Mouse (Mus musculus): ENCODE results near the gene Yjefn3. TPM values are rescaled to one million over a fixed set of nuclear protein-coding genes. Genes with fewer than 3 reads are reported as not detected.
"Not testable (repeated sequence)": the region's sequence is repeated elsewhere in the genome, so short reads cannot be mapped to it uniquely, and the experiment has no call there.

The Yjefn3 gene
- polyA plus RNA-seq (2012; rRNA removed) = 1.5 and 1.9 TPM in 2 replicates

GRCm38 (mm10) chr8:69902163-69903062 is at the start of gene Yjefn3, which contains the start of the genes Tssk6 and Ndufa13:
Yjefn3 (minus strand) TSS chr8:69902712.
Tssk6 (plus strand) TSS chr8:69902184.
Ndufa13 (minus strand) TSS chr8:69902558.
- Histone ChIP-seq H3K27ac (ENCODE audit: insufficient read depth, low read length) (peak within 1 kb of the TSS; percentile 90), H3K27me3 (ENCODE audit: control insufficient read depth, insufficient read depth, low read length) (no peaks in the 10 kb centered on the region), H3K36me3 (ENCODE audit: control insufficient read depth, insufficient read depth, low read length) (no peaks in the 10 kb centered on the region), H3K4me3 (ENCODE audit: extremely low read depth, insufficient read depth, insufficient read length) (peak within 1 kb of the TSS; percentile 79), H3K4me1 (ENCODE audit: control insufficient read depth, insufficient read depth, insufficient read length) (peaks cover 11% of the 10 kb centered on the region)
- peak in 1 of 2 experiments; percentile 24 for DNase-seq (ENCODE audit: low read depth in 1 of 2, low spot score in 2 of 2)
- WGBS = 4% methylated on average over 89 of the region's 89 CpGs
- TF ChIP-seq CTCF (IDR thresholded peaks at IDR 0.05; ENCODE audit: extremely low read depth, insufficient read depth, insufficient read length, insufficient replicate concordance) = no peak
- TF ChIP-seq POLR2A (IDR thresholded peaks at IDR 0.05; ENCODE audit: low read depth, low read length) = no peak

- Histone ChIP-seq H3K4me1 (ENCODE audit: control insufficient read depth, insufficient read depth, insufficient read length) (no peaks in the 10 kb centered on the region), H3K27me3 (ENCODE audit: control insufficient read depth, insufficient read depth, low read length) (no peaks in the 10 kb centered on the region), H3K36me3 (ENCODE audit: control insufficient read depth, insufficient read depth, low read length) (peaks cover 3% of the 10 kb centered on the region; the same call in 1 of the 2 replicates), H3K27ac (ENCODE audit: insufficient read depth, low read length) (no peak overlapping the region), H3K4me3 (ENCODE audit: extremely low read depth, insufficient read depth, insufficient read length) (no peak overlapping the region)
- WGBS = 98% methylated on average over 2 of the region's 2 CpGs
- no peak for DNase-seq (ENCODE audit: low read depth in 1 of 2, low spot score in 2 of 2)
- no peak for TF ChIP-seq POLR2A (IDR thresholded peaks at IDR 0.05; ENCODE audit: low read depth, low read length)
- no peak for TF ChIP-seq CTCF (IDR thresholded peaks at IDR 0.05; ENCODE audit: extremely low read depth, insufficient read depth, insufficient read length, insufficient replicate concordance)
Observed at GRCm38 (mm10) chr8:69950300-69950699, 47.8 kb upstream of the Yjefn3 start.

DNA sequence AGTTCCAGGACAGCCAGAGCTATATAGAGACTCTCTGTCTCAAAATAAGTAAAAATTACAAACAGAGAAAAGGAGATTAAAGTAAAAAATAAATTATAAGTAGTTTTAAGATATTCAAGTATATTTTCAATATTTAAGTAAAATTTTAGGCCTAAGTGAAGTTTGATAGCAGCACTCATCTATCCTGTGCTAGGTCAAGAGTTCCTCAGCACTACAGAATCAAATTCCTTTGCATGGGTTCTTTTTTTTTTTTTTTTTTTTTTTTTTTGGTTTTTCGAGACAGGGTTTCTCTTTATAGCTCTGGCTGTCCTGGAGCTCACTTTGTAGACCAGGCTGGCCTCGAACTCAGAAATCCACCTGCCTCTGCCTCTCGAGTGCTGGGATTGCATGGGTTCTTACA is 40.0 kb upstream of the Yjefn3 start:
- H3K27me3 ChIP-seq (ENCODE audit: control insufficient read depth, insufficient read depth, low read length); H3K4me3 ChIP-seq (ENCODE audit: extremely low read depth, insufficient read depth, insufficient read length); H3K27ac ChIP-seq (ENCODE audit: insufficient read depth, low read length); H3K36me3 ChIP-seq (ENCODE audit: control insufficient read depth, insufficient read depth, low read length); DNase-seq (ENCODE audit: low read depth in 1 of 2, low spot score in 2 of 2): not testable (repeated sequence)
- H3K4me1 ChIP-seq (ENCODE audit: control insufficient read depth, insufficient read depth, insufficient read length) = peaks cover 27% of the 10 kb centered on the region; the same call in 1 of the 2 replicates
- WGBS = 81% methylated on average over 3 of the region's 3 CpGs

- Histone ChIP-seq H3K4me1 (ENCODE audit: control insufficient read depth, insufficient read depth, insufficient read length) (peaks cover 29% of the 10 kb centered on the region; the same call in 1 of the 2 replicates), H3K36me3 (ENCODE audit: control insufficient read depth, insufficient read depth, low read length) (no peaks in the 10 kb centered on the region; the same call in 1 of the 2 replicates), H3K4me3 (ENCODE audit: extremely low read depth, insufficient read depth, insufficient read length) (no peak overlapping the region), H3K27me3 (ENCODE audit: control insufficient read depth, insufficient read depth, low read length) (no peaks in the 10 kb centered on the region), H3K27ac (ENCODE audit: insufficient read depth, low read length) (peak overlapping the region; percentile 49)
- WGBS = 56% methylated on average over 2 of the region's 2 CpGs
- no peak for TF ChIP-seq CTCF (IDR thresholded peaks at IDR 0.05; ENCODE audit: extremely low read depth, insufficient read depth, insufficient read length, insufficient replicate concordance)
- TF ChIP-seq POLR2A (IDR thresholded peaks at IDR 0.05; ENCODE audit: low read depth, low read length) = no peak
- no peak for DNase-seq (ENCODE audit: low read depth in 1 of 2, low spot score in 2 of 2)
Observed at GRCm38 (mm10) chr8:69940386-69940785, 37.9 kb upstream of the Yjefn3 start.

DNA sequence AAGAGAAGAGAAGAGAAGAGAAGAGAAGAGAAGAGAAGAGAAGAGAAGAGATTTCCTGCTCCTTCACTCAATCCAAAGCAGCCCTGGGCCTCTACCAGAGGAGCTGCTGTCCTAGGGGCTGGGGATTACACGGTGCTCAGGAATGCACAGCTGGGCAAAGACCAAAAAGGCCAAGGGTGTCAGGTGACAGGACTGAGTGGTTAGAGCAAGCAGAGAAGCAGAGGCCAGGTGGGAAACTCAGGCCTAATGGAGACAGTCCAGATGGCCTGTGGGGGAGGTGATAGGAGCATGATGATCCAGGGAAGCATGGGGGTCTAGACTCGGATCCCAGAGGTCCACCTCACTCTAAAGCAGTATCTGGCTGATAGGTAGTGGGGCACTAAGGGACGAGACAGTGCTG is 37.1 kb upstream of the Yjefn3 start:
- Histone ChIP-seq H3K36me3 (ENCODE audit: control insufficient read depth, insufficient read depth, low read length) (peaks cover 1% of the 10 kb centered on the region; the same call in 1 of the 2 replicates), H3K27ac (ENCODE audit: insufficient read depth, low read length) (0 out of 2 replicates have a peak overlapping the region, but pooled peaks have one; percentile 49), H3K4me1 (ENCODE audit: control insufficient read depth, insufficient read depth, insufficient read length) (peaks cover 29% of the 10 kb centered on the region; the same call in 1 of the 2 replicates), H3K4me3 (ENCODE audit: extremely low read depth, insufficient read depth, insufficient read length) (no peak overlapping the region), H3K27me3 (ENCODE audit: control insufficient read depth, insufficient read depth, low read length) (no peaks in the 10 kb centered on the region)
- TF ChIP-seq CTCF (IDR thresholded peaks at IDR 0.05; ENCODE audit: extremely low read depth, insufficient read depth, insufficient read length, insufficient replicate concordance) (no peak), POLR2A (IDR thresholded peaks at IDR 0.05; ENCODE audit: low read depth, low read length) (no peak)
- no peak for DNase-seq (ENCODE audit: low read depth in 1 of 2, low spot score in 2 of 2)
- WGBS = 65% methylated on average over 3 of the region's 3 CpGs

DNA sequence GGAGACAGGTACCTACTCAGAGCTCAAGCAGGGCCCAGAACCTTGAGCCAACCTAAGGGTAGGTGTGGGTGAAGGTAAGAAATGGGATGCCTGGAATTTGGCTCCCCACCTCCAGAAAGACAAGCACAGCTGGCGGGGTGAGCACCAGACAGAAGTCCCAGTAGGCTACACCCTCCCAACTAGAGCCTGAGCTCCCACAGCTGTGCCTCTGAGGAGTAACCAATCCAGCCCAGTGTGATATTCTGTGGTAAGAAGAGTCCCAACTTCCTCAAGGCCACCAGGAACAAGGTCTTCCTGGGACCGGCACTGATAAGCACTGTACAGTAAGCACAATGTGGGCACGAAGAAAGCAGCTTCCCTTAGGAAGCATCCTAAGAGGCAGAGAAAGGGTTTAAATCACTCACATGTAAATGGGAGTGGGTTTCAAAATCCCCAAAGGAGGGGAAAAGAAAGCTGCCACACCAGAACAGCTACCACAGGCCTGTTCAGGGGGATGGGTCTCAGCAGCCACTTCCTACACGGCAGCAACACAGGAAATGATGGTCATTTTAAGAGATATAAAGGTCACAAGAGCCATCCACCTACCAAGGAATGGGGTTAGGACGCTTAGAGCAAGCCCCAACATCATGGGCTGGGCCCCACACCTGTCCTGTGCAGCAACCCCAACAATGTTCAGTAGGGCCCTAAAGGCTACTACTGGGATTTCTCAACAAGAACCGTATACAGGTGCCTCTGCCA is 35.9 kb upstream of the Yjefn3 start:
- TF ChIP-seq CTCF (IDR thresholded peaks at IDR 0.05; ENCODE audit: extremely low read depth, insufficient read depth, insufficient read length, insufficient replicate concordance) (no peak), POLR2A (IDR thresholded peaks at IDR 0.05; ENCODE audit: low read depth, low read length) (no peak)
- 64% methylated on average over 6 of the region's 6 CpGs for WGBS
- no peaks in the 10 kb centered on the region for H3K27me3 ChIP-seq (ENCODE audit: control insufficient read depth, insufficient read depth, low read length)
- H3K4me3 ChIP-seq (ENCODE audit: extremely low read depth, insufficient read depth, insufficient read length) = no peak overlapping the region
- H3K4me1 ChIP-seq (ENCODE audit: control insufficient read depth, insufficient read depth, insufficient read length) = peaks cover 27% of the 10 kb centered on the region; the same call in 1 of the 2 replicates
- peak overlapping the region; percentile 27 for H3K27ac ChIP-seq (ENCODE audit: insufficient read depth, low read length)
- peaks cover 3% of the 10 kb centered on the region; the same call in 1 of the 2 replicates for H3K36me3 ChIP-seq (ENCODE audit: control insufficient read depth, insufficient read depth, low read length)
- no peak for DNase-seq (ENCODE audit: low read depth in 1 of 2, low spot score in 2 of 2)

All from spleen, adult 2 months (tissue).